Mouse (Mus musculus) liver, adult 2 months (tissue): ENCODE measurements around the gene Pgm3.

Experiments
- CTCF ChIP-seq: fragments of 200-500 bp; IDR thresholded peaks from 2 replicates; pipeline ENCODE4 v1.5.1; 2011; ENCODE audit warnings: low read depth, low read length, control low read depth
- POLR2A ChIP-seq: fragments of 200-500 bp; IDR thresholded peaks from 2 replicates; pipeline ENCODE4 v1.6.1; 2011; ENCODE audit warnings: low read length, control low read depth; ENCODE audit not compliant: insufficient read depth; ENCODE audit errors: extremely low read depth

- TF ChIP-seq CTCF: peak; percentile 82
- no peak for TF ChIP-seq POLR2A
Observed at GRCm38 (mm10) chr9:86583740-86584139, 12.1 kb upstream of the Pgm3 start.
